Mouse (Mus musculus) limb, embryonic 10.5 days (tissue): ENCODE data around the gene Pde7b. TPM values are rescaled to one million over a fixed set of nuclear protein-coding genes. Genes with fewer than 3 reads are reported as not detected.

Experiments used
- DNase-seq: peaks from one replicate; pipeline ENCODE4 v3.0.0-alpha.2; 2017; ENCODE audit warnings: low spot score
- H3K27ac ChIP-seq: fragments of 300-500 bp; sonication (generic); 2 replicates; pipeline ENCODE4 v1.5.1; 2016; ENCODE audit warnings: mild to moderate bottlenecking
- H3K27me3 ChIP-seq: fragments of 300-500 bp; sonication (generic); 2 replicates; pipeline ENCODE4 v1.6.1; 2016; ENCODE audit warnings: low read depth, mild to moderate bottlenecking; ENCODE audit not compliant: poor library complexity, severe bottlenecking
- H3K36me3 ChIP-seq: fragments of 300-500 bp; sonication (generic); 2 replicates; pipeline ENCODE4 v1.6.1; 2016; ENCODE audit warnings: mild to moderate bottlenecking, moderate library complexity
- H3K4me1 ChIP-seq: fragments of 300-500 bp; sonication (generic); 2 replicates; pipeline ENCODE4 v1.6.1; 2016
- H3K4me3 ChIP-seq: fragments of 300-500 bp; sonication (generic); 2 replicates; pipeline ENCODE4 v1.5.1; 2016; ENCODE audit warnings: mild to moderate bottlenecking, moderate library complexity
- H3K9me3 ChIP-seq: fragments of 300-500 bp; sonication (generic); replicated peaks from 2 replicates; pipeline ENCODE4 v1.6.1; 2016; ENCODE audit warnings: mild to moderate bottlenecking
- WGBS: fragments of 180-500 bp; shearing (Covaris S2); methylation state at CpG from one replicate; pipeline ENCODE4 v1.1.7; 2016; 5-methylcytosine and 5-hydroxymethylcytosine counted together
- polyA plus RNA-seq: library from polyadenylated mRNA; unstranded; fragments of >200 nt; fragmentation: Nextera tagmentation; extraction: Ambion mirVana; gene quantifications from 2 replicates; pipeline ENCODE4 v1.2.1, GENCODE M21; 2016

The Pde7b gene
- polyA plus RNA-seq, 1 experiment from 2014 or later: 2.1 TPM

- Histone ChIP-seq H3K27ac (no peak overlapping the region), H3K4me1 (peaks cover 8% of the 10 kb centered on the region), H3K27me3 (no peaks in the 10 kb centered on the region), H3K36me3 (no peaks in the 10 kb centered on the region), H3K9me3 (no peaks in the 10 kb centered on the region), H3K4me3 (no peak overlapping the region)
- DNase-seq: no peak
- WGBS: 92% methylated on average over 7 of the region's 7 CpGs
Measured at GRCm38 (mm10) chr10:20459657-20460350, 265.1 kb downstream of the Pde7b start.

- DNase-seq: no peak
- Histone ChIP-seq H3K4me1 (peaks cover 8% of the 10 kb centered on the region), H3K27me3 (no peaks in the 10 kb centered on the region), H3K9me3 (no peaks in the 10 kb centered on the region), H3K36me3 (no peaks in the 10 kb centered on the region), H3K4me3 (no peak overlapping the region), H3K27ac (no peak overlapping the region)
- 81% methylated on average over 3 of the region's 3 CpGs for WGBS
Measured at GRCm38 (mm10) chr10:20459160-20459559, 265.7 kb downstream of the Pde7b start.

GRCm38 (mm10) chr10:20454387-20455065, 270.4 kb downstream of the Pde7b start:
- no peaks in the 10 kb centered on the region for H3K4me1 ChIP-seq
- WGBS: 83% methylated on average over 6 of the region's 6 CpGs
- DNase-seq: no peak
- H3K27ac ChIP-seq: no peak overlapping the region
- H3K4me3 ChIP-seq: no peak overlapping the region
- H3K36me3 ChIP-seq: no peaks in the 10 kb centered on the region
- no peaks in the 10 kb centered on the region for H3K27me3 ChIP-seq
- no peaks in the 10 kb centered on the region for H3K9me3 ChIP-seq

- Histone ChIP-seq H3K9me3 (no peaks in the 10 kb centered on the region), H3K4me1 (0 out of 2 replicates have a peak, but pooled peaks cover 4% of the 10 kb centered on the region), H3K27me3 (no peaks in the 10 kb centered on the region), H3K36me3 (no peaks in the 10 kb centered on the region), H3K4me3 (no peak overlapping the region), H3K27ac (no peak overlapping the region)
- 97% methylated on average over 9 of the region's 9 CpGs for WGBS
- no peak for DNase-seq
Measured at GRCm38 (mm10) chr10:20437428-20437827, 287.4 kb downstream of the Pde7b start.

GRCm38 (mm10) chr10:20437021-20437420, 287.9 kb downstream of the Pde7b start:
- Histone ChIP-seq H3K4me1 (0 out of 2 replicates have a peak, but pooled peaks cover 4% of the 10 kb centered on the region), H3K9me3 (no peaks in the 10 kb centered on the region), H3K27ac (no peak overlapping the region), H3K27me3 (no peaks in the 10 kb centered on the region), H3K36me3 (no peaks in the 10 kb centered on the region), H3K4me3 (no peak overlapping the region)
- DNase-seq: no peak
- WGBS: 70% methylated on average over 2 of the region's 2 CpGs

GRCm38 (mm10) chr10:20435913-20436312, 289.0 kb downstream of the Pde7b start:
- Histone ChIP-seq H3K27ac (no peak overlapping the region), H3K4me3 (no peak overlapping the region), H3K4me1 (peaks cover 7% of the 10 kb centered on the region; the same call in 1 of the 2 replicates), H3K9me3 (no peaks in the 10 kb centered on the region), H3K27me3 (no peaks in the 10 kb centered on the region), H3K36me3 (no peaks in the 10 kb centered on the region)
- DNase-seq: no peak
- 94% methylated on average over 7 of the region's 7 CpGs for WGBS

- Histone ChIP-seq H3K4me3 (no peak overlapping the region), H3K9me3 (no peaks in the 10 kb centered on the region), H3K27ac (no peak overlapping the region), H3K27me3 (no peaks in the 10 kb centered on the region), H3K4me1 (peaks cover 3% of the 10 kb centered on the region; the same call in 1 of the 2 replicates), H3K36me3 (no peaks in the 10 kb centered on the region)
- WGBS: 74% methylated on average over 12 of the region's 12 CpGs
- no peak for DNase-seq
Measured at GRCm38 (mm10) chr10:20431336-20431735, 293.5 kb downstream of the Pde7b start.

- 84% methylated on average over 10 of the region's 10 CpGs for WGBS
- DNase-seq: no peak
- Histone ChIP-seq H3K4me3 (no peak overlapping the region), H3K27ac (no peak overlapping the region), H3K36me3 (no peaks in the 10 kb centered on the region), H3K9me3 (no peaks in the 10 kb centered on the region), H3K4me1 (no peaks in the 10 kb centered on the region), H3K27me3 (no peaks in the 10 kb centered on the region)
Measured at GRCm38 (mm10) chr10:20421299-20421883, 303.5 kb downstream of the Pde7b start.

- Histone ChIP-seq H3K4me3 (no peak overlapping the region), H3K4me1 (no peaks in the 10 kb centered on the region), H3K27ac (no peak overlapping the region), H3K27me3 (no peaks in the 10 kb centered on the region), H3K36me3 (no peaks in the 10 kb centered on the region), H3K9me3 (no peaks in the 10 kb centered on the region)
- DNase-seq: no peak
- 75% methylated on average over 7 of the region's 7 CpGs for WGBS
Measured at GRCm38 (mm10) chr10:20420296-20420695, 304.6 kb downstream of the Pde7b start.

- WGBS: 86% methylated on average over 10 of the region's 10 CpGs
- H3K4me3 ChIP-seq: no peak overlapping the region
- H3K27ac ChIP-seq: no peak overlapping the region
- no peaks in the 10 kb centered on the region for H3K36me3 ChIP-seq
- no peaks in the 10 kb centered on the region for H3K9me3 ChIP-seq
- DNase-seq: no peak
- H3K4me1 ChIP-seq: no peaks in the 10 kb centered on the region
- H3K27me3 ChIP-seq: no peaks in the 10 kb centered on the region
Measured at GRCm38 (mm10) chr10:20418856-20419219, 306.0 kb downstream of the Pde7b start.

GRCm38 (mm10) chr10:20418202-20418855, 306.5 kb downstream of the Pde7b start:
- no peaks in the 10 kb centered on the region for H3K36me3 ChIP-seq
- no peak for DNase-seq
- 85% methylated on average over 11 of the region's 11 CpGs for WGBS
- no peak overlapping the region for H3K4me3 ChIP-seq
- H3K27ac ChIP-seq: no peak overlapping the region
- H3K27me3 ChIP-seq: no peaks in the 10 kb centered on the region
- H3K4me1 ChIP-seq: no peaks in the 10 kb centered on the region
- H3K9me3 ChIP-seq: no peaks in the 10 kb centered on the region

- no peaks in the 10 kb centered on the region for H3K36me3 ChIP-seq
- H3K27me3 ChIP-seq: no peaks in the 10 kb centered on the region
- H3K4me1 ChIP-seq: no peaks in the 10 kb centered on the region
- no peak overlapping the region for H3K27ac ChIP-seq
- H3K4me3 ChIP-seq: no peak overlapping the region
- H3K9me3 ChIP-seq: no peaks in the 10 kb centered on the region
- WGBS: 85% methylated on average over 10 of the region's 10 CpGs
- no peak for DNase-seq
Measured at GRCm38 (mm10) chr10:20409181-20409580, 315.7 kb downstream of the Pde7b start.

GRCm38 (mm10) chr10:20408336-20408735, 316.5 kb downstream of the Pde7b start:
- DNase-seq: no peak

More at GRCm38 (mm10) chr10:20408336-20408735, 316.5 kb downstream of the Pde7b start:
- no peaks in the 10 kb centered on the region for H3K4me1 ChIP-seq
- no peaks in the 10 kb centered on the region for H3K9me3 ChIP-seq
- H3K36me3 ChIP-seq: no peaks in the 10 kb centered on the region
- 68% methylated on average over 3 of the region's 3 CpGs for WGBS
- no peak overlapping the region for H3K4me3 ChIP-seq
- no peak overlapping the region for H3K27ac ChIP-seq
- H3K27me3 ChIP-seq: no peaks in the 10 kb centered on the region
